Mouse (Mus musculus): Measurements from ENCODE around the gene Neu1.
"Not testable (repeated sequence)": the region's sequence is repeated elsewhere in the genome, so short reads cannot be mapped to it uniquely, and the experiment has no call there.

Neu1 gene

GRCm38 (mm10) chr17:34949553-34949969 lies 18.5 kb downstream of the Neu1 start:
- no peak for DNase-seq

DNA sequence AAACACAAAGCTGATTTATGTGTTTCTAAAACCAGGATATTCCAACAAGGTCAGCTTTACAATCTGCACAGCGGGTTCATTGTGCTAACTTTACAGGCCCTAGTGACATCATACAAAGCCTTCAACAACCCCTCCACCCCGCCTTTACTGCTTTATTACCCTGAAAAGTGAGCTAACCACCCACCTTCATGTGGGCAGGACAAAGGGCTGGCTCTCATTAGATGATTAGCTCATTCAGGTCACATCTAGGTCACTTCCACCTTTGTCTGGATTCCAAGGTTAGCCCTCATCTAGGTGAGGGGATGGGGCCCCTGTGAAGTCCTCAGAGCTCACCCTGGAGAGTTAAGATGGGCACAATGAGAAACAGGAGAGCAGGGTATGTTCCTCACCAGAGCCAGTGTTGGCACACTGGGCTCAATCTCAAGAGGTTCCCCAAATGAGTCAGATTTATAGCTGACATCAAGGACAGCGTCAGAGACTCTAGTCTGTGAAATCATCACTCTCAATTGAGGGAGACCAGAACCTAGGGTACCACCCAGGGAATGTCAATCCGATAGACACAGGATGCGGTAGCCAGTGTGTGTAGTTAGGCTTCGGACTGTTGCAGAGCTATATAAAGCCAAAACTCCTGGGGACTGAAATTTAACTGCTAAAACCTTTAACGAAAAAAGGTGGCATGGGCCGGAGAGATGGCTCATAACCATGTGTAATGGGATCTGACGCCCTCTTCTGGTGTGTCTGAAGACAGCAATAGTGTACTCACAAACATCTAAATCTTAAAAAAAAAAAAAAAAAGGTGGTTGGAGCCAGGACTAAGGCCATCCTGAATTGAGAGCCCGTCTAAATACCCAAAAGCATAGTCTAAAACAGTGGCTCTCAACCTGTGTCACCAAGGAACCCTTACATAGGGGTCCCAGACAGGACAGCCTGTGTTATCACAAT lies 19.7 kb downstream of the Neu1 start:
- DNase-seq, result no peak

GRCm38 (mm10) chr17:34951636-34952377 lies 20.8 kb downstream of the Neu1 start:
- no peak for DNase-seq

GRCm38 (mm10) chr17:34952378-34953040 lies 21.5 kb downstream of the Neu1 start:
- DNase-seq, result peak; percentile 90 to 91

DNA sequence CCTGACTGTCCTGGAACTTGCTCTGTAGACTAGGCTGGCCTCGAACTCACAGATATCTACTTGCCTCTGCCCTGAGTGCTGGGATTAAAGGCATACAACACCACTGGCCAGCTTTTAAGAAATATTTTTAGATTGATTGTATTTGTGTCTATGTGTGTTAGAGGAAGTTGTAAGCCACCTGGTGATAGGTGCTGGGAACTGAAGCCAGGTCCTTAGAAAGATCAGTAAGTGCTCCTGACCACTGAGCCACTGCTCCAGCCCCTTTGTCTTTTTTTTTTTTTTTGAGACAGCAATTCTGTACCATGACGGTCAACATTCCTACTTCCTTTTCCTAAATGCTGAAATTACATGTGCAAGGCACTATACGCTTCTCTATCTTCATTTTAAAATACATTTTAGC lies 22.2 kb downstream of the Neu1 start:
- no peak for DNase-seq

DNA sequence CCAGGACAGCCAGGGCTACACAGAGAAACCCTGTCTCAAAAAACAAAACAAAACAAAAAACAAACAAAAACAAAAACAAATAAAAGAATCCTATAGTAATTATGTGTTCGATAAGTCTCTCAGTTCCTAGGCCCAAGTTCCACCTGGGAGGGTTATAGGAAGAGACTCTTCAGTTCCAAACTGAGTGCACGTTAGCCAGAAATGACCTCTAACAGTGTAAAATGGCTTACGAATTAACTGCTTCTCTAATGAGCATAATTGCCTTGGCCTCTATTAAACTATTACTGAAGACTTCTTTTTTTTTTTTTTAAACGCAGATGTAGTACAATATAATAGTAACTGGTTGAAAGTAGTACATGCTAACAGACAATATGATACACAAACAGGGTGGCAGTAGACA lies 22.9 kb downstream of the Neu1 start:
- no peak for DNase-seq

DNA sequence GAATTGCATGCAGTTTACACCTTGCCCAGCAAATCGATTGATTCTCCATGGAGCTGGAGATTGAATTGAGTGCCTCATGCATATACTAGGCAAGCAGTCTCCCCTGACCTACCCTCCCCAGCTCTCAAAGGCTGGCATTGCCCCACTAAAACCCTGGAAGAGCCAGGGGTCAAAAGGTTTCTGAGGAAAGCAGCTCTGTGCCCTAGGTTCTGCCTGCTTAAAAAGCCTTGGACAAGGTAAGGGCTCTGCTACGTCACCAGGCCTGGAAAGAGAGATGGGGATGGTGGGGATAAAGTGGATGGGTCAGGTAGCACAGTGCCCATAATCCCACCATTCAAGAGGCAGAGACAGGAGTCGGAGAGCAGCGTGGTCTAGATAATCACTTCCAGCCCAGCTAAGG lies 23.8 kb downstream of the Neu1 start:
- DNase-seq, result no peak

DNA sequence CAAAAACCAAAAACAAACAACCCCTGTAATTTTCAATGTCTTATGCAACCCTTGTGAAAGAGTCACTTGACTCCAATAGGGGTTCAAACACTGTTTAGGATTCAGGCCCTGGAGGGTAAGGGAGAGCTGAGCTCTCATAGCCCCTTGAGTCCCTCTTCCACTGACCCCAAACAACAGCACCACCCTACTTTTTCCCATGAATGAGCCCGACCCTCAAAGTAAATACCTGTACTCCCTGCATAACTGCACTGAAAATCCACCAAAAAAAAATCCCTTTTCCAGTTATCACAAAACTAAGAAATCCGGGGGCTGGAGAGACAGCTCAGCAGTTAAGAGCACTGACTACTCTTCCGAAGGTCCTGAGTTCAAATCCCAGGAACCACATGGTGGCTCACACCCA lies 24.8 kb downstream of the Neu1 start:
- no peak for DNase-seq

- no peak for DNase-seq
These were observed 25.3 kb downstream of the Neu1 start for GRCm38 (mm10) chr17:34956340-34956739.

GRCm38 (mm10) chr17:34957291-34957690 lies 26.2 kb downstream of the Neu1 start:
- DNase-seq, result not testable (repeated sequence)

GRCm38 (mm10) chr17:34957966-34958365 lies 26.9 kb downstream of the Neu1 start:
- not testable (repeated sequence) for DNase-seq

DNA sequence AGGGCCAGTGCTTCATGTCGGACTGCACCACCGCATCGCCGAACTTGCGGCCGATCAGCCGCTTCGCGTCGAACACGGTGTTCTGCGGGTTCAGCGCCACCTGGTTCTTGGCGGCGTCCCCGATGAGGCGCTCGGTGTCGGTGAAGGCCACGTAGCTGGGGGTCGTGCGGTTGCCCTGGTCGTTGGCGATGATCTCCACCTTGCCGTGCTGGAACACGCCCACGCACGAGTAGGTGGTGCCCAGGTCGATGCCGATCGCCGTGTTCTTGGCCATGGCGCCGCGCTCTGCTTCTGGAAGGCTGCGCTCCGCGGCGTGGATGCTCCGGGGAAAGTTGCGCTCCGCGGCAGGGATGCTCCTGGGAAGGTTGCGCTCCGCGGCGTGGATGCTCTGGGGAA lies 27.7 kb downstream of the Neu1 start:
- peak in 1 of 2 experiments; percentile 40 for DNase-seq

DNA sequence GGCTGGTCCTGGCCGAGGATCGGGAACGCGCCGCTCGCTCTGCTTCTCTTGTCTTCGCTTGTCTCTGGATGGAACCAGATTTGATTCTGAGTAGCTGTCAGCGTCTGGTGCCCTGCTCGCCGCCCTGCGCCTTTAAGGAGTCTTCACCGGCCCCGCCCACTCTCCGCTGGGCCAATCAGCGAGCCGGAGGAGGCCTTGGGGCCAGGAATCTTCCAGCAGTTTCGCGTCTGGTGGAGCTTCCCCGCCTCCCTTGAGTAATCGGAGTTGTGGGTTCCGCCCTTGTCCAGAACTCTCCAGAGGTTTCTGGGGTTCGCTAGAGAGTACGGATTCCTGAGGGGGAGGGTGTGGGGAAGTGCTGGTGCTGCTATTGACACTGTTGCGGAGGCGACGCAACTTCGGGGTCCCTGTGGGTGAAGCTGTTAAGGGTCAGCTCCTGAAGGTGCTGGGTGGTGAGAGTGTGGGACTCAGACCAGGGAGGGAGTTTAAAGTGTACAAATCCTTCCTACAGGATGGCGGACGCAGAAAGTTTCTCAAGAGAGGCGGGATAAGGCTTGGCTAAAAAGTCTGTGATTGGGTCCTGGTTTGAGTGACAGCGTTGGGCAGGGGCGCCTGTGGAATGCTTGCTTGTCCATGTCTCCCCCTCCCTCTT lies 28.2 kb downstream of the Neu1 start, which contains the start of gene Hspa1b:
Hspa1b (minus strand) TSS at position 109 of the 649 bp plus-strand sequence.
- DNase-seq, result peak; percentile 71 to 82

DNA sequence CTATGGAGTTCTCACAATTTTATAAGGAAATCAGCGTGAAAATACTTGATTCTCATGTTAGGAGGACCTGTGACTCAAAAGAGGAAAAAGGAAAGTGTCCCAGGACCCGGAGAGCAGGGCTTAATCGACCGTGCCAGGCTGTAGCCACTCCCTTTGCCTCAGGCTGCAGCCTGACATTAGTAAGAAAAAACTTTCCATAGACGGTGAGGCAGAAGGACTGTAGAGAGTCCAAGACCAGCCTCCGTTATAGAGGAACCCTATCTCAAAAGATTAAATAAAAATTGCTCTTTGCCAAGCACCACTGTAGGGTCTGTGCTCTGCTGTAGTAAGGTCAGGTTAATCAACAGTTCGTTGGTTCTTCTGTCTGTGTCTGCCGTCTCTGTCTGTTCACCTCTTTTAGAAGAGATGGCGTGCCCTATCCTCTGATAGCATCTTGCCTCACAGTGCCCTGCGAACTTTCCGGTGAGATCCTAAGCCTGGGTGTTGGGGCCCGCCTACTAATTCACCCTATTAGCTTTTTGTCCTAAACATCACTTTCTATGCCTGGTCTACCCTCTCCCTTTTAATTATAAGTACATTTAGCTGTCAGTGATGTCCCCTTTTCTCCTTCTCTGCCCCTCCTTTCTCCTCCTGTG lies 28.9 kb downstream of the Neu1 start:
- DNase-seq, result no peak

DNA sequence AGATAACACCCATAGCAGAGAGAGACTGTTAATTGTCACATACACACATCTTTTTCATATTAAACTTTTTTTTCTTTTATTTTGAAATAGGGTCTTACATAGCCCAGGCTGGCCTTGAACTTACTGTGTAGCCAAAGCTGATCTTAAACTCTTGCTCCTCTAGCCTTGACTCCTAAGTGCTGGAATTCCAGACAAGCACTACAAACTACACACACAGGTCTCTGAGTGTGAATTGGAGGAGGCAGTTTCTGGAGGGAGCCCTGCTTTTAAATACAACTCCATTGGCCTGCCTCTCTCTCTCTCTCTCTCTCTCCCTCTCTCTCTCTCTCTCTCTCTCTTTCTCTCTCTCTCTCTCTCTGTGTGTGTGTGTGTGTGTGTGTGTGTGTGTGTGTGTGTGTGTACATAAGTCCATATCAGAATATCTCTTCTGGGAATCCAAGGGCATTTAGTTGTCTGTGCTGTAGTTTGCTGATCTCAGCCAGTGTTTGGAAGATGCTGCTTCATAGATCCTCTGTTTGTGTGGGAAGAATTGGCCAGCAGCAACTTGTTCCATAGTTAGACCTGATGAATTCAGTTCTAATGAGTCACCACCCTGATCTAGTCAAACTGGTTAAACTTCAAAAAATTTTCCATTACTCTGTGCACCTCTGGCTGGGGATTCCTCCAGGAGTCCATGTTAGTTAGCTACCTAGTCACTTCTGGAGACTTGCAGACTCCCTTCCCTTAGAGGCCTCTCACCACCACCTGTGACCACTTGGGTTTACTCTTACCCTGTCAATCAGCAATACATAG lies 29.8 kb downstream of the Neu1 start:
- DNase-seq, result no peak

GRCm38 (mm10) chr17:34962125-34962524 lies 31.1 kb downstream of the Neu1 start:
- DNase-seq, result no peak

DNA sequence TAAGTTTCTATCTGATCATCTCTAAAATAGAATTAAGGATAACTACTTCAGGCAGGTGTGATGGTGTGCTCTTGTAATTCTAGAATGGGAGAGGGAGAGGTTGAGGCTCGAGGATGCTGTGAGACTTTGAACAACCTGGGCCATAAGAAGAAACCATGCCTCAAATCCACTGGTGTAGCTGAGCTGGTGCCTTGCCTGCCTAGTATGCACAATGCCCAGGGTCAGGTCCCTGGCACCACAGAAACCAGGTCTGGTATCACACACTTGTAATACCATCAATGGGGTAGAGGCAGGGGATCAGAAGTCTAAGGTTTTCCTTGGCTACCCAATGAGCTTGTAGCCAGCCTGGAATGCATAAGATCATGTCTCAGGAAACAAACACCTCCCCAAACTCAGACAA lies 31.8 kb downstream of the Neu1 start:
- no peak for DNase-seq

- no peak for DNase-seq
These were observed 33.6 kb downstream of the Neu1 start for GRCm38 (mm10) chr17:34964640-34965049.

DNA sequence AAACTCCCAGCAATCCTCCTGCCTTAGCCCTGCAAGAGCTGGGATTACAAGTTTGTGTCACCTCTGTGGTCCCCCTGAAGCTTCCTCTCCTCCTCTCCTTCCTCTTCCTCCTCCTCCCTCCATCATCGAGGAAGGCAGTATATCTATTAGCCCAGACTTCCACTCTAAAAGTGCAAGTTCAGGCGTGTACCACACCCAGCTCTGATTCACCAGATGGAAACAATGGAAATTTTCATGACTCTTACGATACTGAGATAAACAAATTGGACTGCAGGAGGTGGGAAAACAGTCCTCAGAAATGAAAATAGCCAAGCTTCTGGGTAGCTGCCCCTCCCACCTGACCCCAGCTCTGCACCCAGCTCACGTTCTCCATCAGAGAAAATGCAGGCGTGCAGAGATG lies 34.6 kb downstream of the Neu1 start:
- no peak for DNase-seq

DNA sequence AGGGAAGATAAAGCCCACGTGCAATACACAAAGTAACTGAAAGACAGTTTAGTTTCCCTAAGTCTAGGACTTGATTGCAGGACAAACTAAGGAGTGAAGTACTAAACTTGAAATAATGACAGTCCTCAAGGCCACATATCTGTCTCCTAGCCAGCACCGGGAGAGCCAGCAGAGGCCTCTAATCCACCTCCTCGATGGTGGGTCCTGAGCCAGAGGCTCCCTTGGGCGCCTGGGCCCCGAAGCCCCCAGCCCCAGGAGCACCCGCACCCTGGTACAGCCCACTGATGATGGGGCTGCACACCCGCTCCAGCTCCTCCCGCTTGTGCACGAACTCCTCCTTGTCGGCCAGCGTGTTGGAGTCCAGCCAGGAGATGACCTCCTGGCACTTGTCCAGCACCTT lies 38.8 kb downstream of the Neu1 start, which contains the start of gene Gm20481:
Gm20481 (plus strand) TSS at position 91 of the 400 bp plus-strand sequence.
- not testable (repeated sequence) for DNase-seq

DNA sequence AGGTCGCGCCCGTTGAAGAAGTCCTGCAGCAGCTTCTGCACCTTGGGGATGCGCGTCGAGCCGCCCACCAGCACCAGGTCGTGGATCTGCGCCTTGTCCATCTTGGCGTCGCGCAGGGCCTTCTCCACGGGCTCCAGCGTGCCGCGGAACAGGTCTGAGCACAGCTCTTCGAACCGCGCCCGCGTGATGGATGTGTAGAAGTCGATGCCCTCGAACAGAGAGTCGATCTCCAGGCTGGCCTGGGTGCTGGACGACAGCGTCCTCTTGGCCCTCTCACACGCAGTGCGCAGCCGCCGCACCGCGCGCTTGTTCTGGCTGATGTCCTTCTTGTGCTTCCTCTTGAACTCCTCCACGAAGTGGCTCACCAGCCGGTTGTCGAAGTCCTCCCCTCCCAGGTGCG lies 39.8 kb downstream of the Neu1 start:
- DNase-seq, result not testable (repeated sequence)
